Mouse (Mus musculus) liver, embryonic 16.5 days (tissue): Measurements from ENCODE around the gene Cdc42bpa. TPM values are rescaled to one million over a fixed set of nuclear protein-coding genes. Genes with fewer than 3 reads are reported as not detected.

ENCODE experiments used
- ATAC-seq: fragments of 200-750 bp; cut with Nextera tagmentation; 2 replicates; pipeline ENCODE4 v1.8.0; 2017; ENCODE audit warnings: low read depth, mild to moderate bottlenecking, moderate number of reproducible peaks, moderate library complexity
- H3K27ac ChIP-seq: fragments of 300-500 bp; sonication (generic); 2 replicates; pipeline ENCODE4 v1.5.1; 2014; ENCODE audit warnings: mild to moderate bottlenecking, low read length
- H3K27me3 ChIP-seq: fragments of 300-500 bp; sonication (generic); 2 replicates; pipeline ENCODE4 v1.6.1; 2014; ENCODE audit warnings: low read depth, low read length, mixed read lengths; ENCODE audit not compliant: control insufficient read depth, insufficient read depth
- H3K36me3 ChIP-seq: fragments of 300-500 bp; sonication (generic); 2 replicates; pipeline ENCODE4 v1.6.1; 2014; ENCODE audit warnings: mild to moderate bottlenecking; ENCODE audit not compliant: control insufficient read depth, insufficient read depth
- H3K4me1 ChIP-seq: fragments of 300-500 bp; sonication (generic); 2 replicates; pipeline ENCODE4 v1.6.1; 2014; ENCODE audit warnings: low read depth, low read length, mixed read lengths; ENCODE audit not compliant: control insufficient read depth
- H3K4me2 ChIP-seq: fragments of 300-500 bp; sonication (generic); 2 replicates; pipeline ENCODE4 v1.6.1; 2014; ENCODE audit warnings: low read depth, low read length, mixed read lengths
- H3K4me3 ChIP-seq: fragments of 300-500 bp; sonication (generic); 2 replicates; pipeline ENCODE4 v1.5.1; 2014; ENCODE audit warnings: low read depth, mild to moderate bottlenecking, low read length
- H3K9ac ChIP-seq: fragments of 300-500 bp; sonication (generic); 2 replicates; pipeline ENCODE4 v1.6.1; 2014; ENCODE audit warnings: low read depth, low read length
- H3K9me3 ChIP-seq: fragments of 300-500 bp; sonication (generic); replicated peaks from 2 replicates; pipeline ENCODE4 v1.6.1; 2016; ENCODE audit warnings: low read length; ENCODE audit not compliant: control insufficient read depth
- WGBS: fragments of 180-500 bp; shearing (Covaris S2); extraction: QIAGEN DNeasy Blood & Tissue Kit; methylation state at CpG from one replicate; pipeline ENCODE4 v1.1.7; 2014; ENCODE audit not compliant: insufficient replicate concordance; 5-methylcytosine and 5-hydroxymethylcytosine counted together
- polyA plus RNA-seq: library from polyadenylated mRNA; unstranded; fragments of >200 nt; fragmentation: Nextera tagmentation; extraction: Ambion mirVana; gene quantifications from 2 replicates; pipeline ENCODE4 v1.2.1, GENCODE M21; 2015

Cdc42bpa gene
- polyA plus RNA-seq, 1 experiment from 2014 or later, result 6.7 TPM

DNA sequence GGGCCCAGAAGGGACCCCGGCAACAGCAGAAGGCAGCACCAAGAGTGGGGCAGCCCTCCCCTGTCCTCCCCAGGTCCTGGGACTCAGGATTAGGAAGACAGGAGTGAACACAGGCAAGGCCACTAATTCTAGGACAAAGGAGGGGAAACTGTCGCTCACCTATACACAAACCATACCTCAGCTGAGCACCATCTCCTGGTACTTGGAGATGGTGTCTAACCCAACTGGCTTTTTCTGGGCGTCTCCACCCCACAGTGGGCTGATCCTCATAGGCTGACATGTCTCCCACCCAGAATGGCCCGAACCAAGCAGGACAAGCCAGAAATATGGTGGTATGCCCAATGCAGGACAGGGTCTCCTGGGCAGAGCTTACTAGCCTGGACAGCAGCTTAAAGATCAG, 212.3 kb downstream of the Cdc42bpa start:
- no peak overlapping the region for H3K27ac ChIP-seq
- H3K36me3 ChIP-seq, result no peaks in the 10 kb centered on the region
- 64% methylated on average over 4 of the region's 4 CpGs for WGBS
- H3K9me3 ChIP-seq, result no peaks in the 10 kb centered on the region
- ATAC-seq, result no peak
- no peaks in the 10 kb centered on the region for H3K27me3 ChIP-seq
- no peak overlapping the region for H3K4me3 ChIP-seq
- H3K4me2 ChIP-seq, result no peak overlapping the region
- H3K4me1 ChIP-seq, result peaks cover 2% of the 10 kb centered on the region; the same call in 1 of the 2 replicates
- no peak overlapping the region for H3K9ac ChIP-seq

DNA sequence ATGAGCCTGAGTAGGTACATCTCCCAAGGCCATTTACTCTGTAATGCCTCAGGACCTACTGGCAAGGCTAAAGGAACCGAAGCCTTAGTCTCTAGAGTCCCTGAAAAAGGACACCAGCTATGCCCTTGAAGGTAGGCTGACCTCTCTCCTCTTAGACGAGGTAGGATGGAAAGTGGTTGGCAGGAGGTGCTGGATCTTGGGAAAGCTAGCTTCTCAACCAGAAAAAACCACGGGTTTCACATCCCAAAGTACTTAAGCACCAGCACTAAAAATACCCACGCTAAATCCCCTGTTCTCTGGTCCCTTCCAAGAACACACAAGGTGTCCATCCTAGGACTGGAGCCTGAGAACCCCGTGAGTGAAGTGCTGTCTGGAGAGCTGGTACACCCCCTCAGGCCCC, 212.7 kb downstream of the Cdc42bpa start:
- H3K36me3 ChIP-seq, result no peaks in the 10 kb centered on the region
- no peaks in the 10 kb centered on the region for H3K9me3 ChIP-seq
- H3K4me2 ChIP-seq, result no peak overlapping the region
- no peak for ATAC-seq
- WGBS, result 67% methylated on average over 5 of the region's 5 CpGs
- no peak overlapping the region for H3K9ac ChIP-seq
- H3K27me3 ChIP-seq, result no peaks in the 10 kb centered on the region
- H3K4me3 ChIP-seq, result no peak overlapping the region
- H3K4me1 ChIP-seq, result peaks cover 2% of the 10 kb centered on the region
- H3K27ac ChIP-seq, result no peak overlapping the region

DNA sequence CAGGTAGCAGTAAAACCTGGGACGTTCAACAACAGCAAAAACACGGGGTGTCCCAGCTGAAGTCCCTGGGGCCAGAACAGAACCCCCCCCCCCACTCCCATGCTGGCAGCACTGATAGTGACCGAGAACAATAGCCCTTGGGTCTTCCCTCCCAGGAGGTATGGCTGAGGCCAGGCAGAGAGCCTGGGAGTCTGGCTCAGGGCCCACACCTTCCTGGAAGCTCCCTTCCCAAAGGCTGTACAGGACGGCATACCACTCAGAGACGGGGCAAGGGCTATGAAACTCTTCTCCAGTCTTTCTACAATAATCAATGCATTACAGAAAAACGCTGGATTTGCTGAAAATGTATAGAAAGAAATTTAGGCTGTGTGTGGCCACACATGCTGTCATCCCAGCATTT, 214.4 kb downstream of the Cdc42bpa start:
- H3K4me3 ChIP-seq, result no peak overlapping the region
- no peak overlapping the region for H3K9ac ChIP-seq
- no peak overlapping the region for H3K4me2 ChIP-seq
- ATAC-seq, result no peak
- WGBS, result 59% methylated on average over 6 of the region's 6 CpGs
- no peak overlapping the region for H3K27ac ChIP-seq
- H3K4me1 ChIP-seq, result peaks cover 2% of the 10 kb centered on the region
- H3K36me3 ChIP-seq, result no peaks in the 10 kb centered on the region
- H3K27me3 ChIP-seq, result no peaks in the 10 kb centered on the region
- no peaks in the 10 kb centered on the region for H3K9me3 ChIP-seq

DNA sequence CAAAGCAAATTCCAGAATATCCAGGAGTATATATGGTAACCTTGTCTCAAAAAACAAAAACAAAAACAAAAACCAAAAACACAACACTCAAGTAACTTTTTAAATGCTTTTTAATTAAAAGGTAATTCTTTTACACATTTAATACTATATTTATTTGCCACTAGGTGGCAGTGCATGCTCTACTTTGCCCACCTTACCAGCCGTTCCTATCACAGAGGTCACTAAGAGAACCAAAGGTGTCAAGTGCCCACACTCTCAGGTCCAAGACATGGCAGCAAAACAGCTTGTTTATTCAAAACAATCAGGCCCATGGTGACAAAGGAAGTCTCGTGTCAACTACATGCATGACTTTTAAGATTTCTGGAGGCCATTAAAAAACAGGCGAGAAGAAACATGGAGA, 214.9 kb downstream of the Cdc42bpa start:
- WGBS, result 31% methylated on average over 3 of the region's 3 CpGs
- Histone ChIP-seq H3K9ac (no peak overlapping the region), H3K36me3 (no peaks in the 10 kb centered on the region), H3K4me1 (peaks cover 2% of the 10 kb centered on the region), H3K27me3 (no peaks in the 10 kb centered on the region), H3K4me2 (no peak overlapping the region), H3K4me3 (no peak overlapping the region), H3K27ac (no peak overlapping the region), H3K9me3 (no peaks in the 10 kb centered on the region)
- ATAC-seq, result no peak

DNA sequence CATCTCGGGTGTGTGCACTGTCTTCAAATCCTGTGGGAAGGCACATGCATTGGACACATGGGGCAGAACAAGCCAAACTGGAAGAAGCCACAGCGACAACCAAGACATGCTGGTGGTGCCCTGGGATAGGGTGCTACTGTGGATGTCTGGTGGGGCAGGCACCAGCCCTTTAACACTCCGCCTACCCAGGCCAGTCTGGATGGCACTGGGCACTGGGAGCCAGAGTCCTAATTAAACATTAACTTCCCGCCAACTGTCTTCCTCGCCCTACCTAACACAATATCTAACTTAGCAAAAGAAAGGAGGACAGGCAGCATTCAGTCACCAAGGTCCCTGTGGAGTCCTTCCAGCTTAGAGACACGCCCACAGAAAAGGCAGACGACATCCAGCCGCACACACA, 215.4 kb downstream of the Cdc42bpa start:
- no peaks in the 10 kb centered on the region for H3K9me3 ChIP-seq
- no peak overlapping the region for H3K4me3 ChIP-seq
- no peaks in the 10 kb centered on the region for H3K27me3 ChIP-seq
- peak overlapping the region; percentile 40; the same call in 1 of the 2 replicates for H3K27ac ChIP-seq
- H3K36me3 ChIP-seq, result no peaks in the 10 kb centered on the region
- H3K4me2 ChIP-seq, result no peak overlapping the region
- peak; percentile 17; the same call in 1 of the 2 replicates for ATAC-seq
- 53% methylated on average over 8 of the region's 8 CpGs for WGBS
- H3K9ac ChIP-seq, result no peak overlapping the region
- H3K4me1 ChIP-seq, result peaks cover 2% of the 10 kb centered on the region

DNA sequence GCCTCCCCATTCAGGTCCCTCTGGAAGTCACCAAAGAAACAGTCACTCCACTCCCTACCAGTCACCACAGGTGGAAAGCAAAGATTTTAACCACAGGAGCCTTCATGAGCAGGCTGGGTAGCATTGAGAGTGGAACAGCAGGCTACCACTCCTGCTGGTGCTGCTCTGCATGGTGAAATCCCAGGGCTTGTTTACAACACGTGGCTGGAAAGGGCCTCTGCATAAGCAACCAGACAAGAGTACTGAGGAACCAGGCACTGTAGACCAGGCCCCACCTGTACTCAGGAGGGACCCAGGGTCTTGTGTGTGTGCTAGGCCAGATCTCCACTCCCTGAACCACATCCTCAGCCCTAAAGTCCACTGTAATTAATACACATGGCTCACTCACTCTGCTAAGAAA, 216.5 kb downstream of the Cdc42bpa start:
- WGBS, result 31% methylated on average over 1 of the region's 1 CpGs

DNA sequence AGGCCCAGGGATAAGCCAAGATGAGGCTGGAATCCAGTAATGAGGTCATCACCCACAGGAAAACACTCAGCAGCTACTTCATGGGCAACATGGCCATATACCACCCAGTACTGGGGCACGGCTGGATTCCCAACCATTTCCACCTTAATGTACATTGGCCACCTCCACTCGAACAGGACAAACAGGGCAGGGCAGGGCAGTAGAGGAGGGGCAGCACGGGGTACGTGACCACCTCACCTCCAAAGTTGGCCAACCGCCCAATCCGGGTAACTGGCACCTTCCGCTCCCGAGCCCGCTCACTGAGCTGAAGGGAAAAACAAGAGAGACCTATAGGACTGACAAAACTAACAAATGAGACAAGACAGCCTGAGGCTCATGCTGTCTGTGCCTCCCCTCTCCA, 218.1 kb downstream of the Cdc42bpa start:
- WGBS, result 81% methylated on average over 9 of the region's 9 CpGs
- no peak overlapping the region for H3K4me3 ChIP-seq
- no peak overlapping the region for H3K4me2 ChIP-seq
- no peaks in the 10 kb centered on the region for H3K27me3 ChIP-seq
- H3K27ac ChIP-seq, result no peak overlapping the region
- H3K9me3 ChIP-seq, result no peaks in the 10 kb centered on the region
- no peaks in the 10 kb centered on the region for H3K36me3 ChIP-seq
- no peak for ATAC-seq
- peaks cover 2% of the 10 kb centered on the region for H3K4me1 ChIP-seq
- H3K9ac ChIP-seq, result no peak overlapping the region

More for the DNA sequence above, 216.5 kb downstream of the Cdc42bpa start:
- no peaks in the 10 kb centered on the region for H3K27me3 ChIP-seq
- no peak overlapping the region for H3K4me3 ChIP-seq
- H3K9me3 ChIP-seq, result no peaks in the 10 kb centered on the region
- no peak overlapping the region for H3K9ac ChIP-seq
- H3K4me1 ChIP-seq, result peaks cover 2% of the 10 kb centered on the region
- no peak for ATAC-seq
- no peaks in the 10 kb centered on the region for H3K36me3 ChIP-seq
- no peak overlapping the region for H3K27ac ChIP-seq
- H3K4me2 ChIP-seq, result no peak overlapping the region

DNA sequence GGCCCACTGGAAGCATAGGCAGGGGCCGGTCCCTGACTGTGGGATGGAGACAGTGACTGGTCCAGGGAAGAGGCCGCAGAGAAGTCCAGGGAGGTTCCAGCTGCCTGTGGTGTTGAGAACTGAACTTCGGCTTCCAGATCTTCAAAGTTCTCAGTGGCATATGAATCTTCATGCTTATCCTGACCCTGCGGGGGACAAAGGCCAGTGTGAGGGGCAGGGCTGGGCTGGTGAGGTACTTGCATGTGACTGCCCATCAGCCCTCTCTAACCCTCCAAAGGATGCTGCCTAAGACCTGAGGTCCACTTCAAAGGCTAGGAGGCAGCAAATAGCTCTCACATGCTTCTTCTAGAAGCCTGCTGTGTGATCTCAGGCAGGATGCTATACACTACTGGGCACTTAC, 218.8 kb downstream of the Cdc42bpa start:
- Histone ChIP-seq H3K4me3 (no peak overlapping the region), H3K9ac (no peak overlapping the region), H3K4me2 (no peak overlapping the region), H3K4me1 (peaks cover 4% of the 10 kb centered on the region), H3K36me3 (no peaks in the 10 kb centered on the region), H3K27me3 (no peaks in the 10 kb centered on the region), H3K27ac (no peak overlapping the region), H3K9me3 (no peaks in the 10 kb centered on the region)
- 77% methylated on average over 4 of the region's 4 CpGs for WGBS
- ATAC-seq, result no peak

DNA sequence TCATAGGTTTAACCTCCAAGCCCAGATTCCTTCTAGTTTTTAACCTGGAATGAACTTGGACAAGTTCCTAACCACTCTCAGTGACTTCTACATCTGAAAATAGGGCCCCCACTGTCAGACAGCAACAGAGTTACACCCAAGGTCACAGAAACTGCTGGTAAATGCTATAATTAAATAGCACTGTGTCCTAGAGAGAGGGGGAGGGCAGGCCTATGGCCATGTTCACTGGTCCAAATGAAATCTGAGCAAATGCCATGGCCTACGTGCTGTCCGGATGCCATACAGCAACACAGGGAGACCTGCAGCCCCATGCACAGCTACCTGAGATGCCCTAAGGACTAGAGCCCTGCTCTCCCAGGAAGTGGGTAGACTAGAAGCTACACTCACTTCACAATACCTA, 219.6 kb downstream of the Cdc42bpa start:
- Histone ChIP-seq H3K36me3 (no peaks in the 10 kb centered on the region), H3K9me3 (no peaks in the 10 kb centered on the region), H3K27me3 (no peaks in the 10 kb centered on the region), H3K9ac (no peak overlapping the region), H3K4me1 (peaks cover 7% of the 10 kb centered on the region), H3K4me3 (no peak overlapping the region), H3K27ac (no peak overlapping the region), H3K4me2 (no peak overlapping the region)
- no peak for ATAC-seq
- WGBS, result 78% methylated on average over 2 of the region's 2 CpGs
